Mouse (Mus musculus) spleen, adult 12 weeks (tissue): Measurements from ENCODE around the gene Zfand3.

ENCODE experiments used
- DNase-seq: peaks from one replicate; pipeline ENCODE4 v3.0.0; 2022; ENCODE audit warnings: low spot score

Zfand3 gene

GRCm38 (mm10) chr17:30232698-30233097, 228.2 kb downstream of the Zfand3 start:
- no peak for DNase-seq

GRCm38 (mm10) chr17:30235380-30235779, 230.8 kb downstream of the Zfand3 start:
- DNase-seq = no peak

GRCm38 (mm10) chr17:30236611-30237010, 232.1 kb downstream of the Zfand3 start:
- DNase-seq = no peak

DNA sequence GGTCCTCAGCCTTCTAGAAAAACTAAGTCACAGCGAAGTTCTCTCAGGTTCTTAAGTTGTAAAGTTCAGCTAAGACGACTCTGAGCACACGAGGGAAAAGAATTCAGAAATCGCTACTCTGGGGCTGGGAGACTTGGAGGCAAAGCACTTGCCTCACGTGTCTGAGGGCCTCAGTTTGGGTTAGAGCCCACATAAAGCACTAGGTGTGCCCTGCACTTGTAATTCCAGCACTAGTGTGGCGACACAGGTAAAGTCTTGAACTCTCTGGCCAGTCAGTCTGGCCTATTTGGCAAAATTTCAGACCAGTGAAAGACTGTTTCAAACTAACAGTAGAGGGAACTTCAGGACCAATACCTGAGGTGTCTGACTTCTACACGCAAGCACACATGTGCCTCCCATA, 233.1 kb downstream of the Zfand3 start:
- no peak for DNase-seq

GRCm38 (mm10) chr17:30239458-30239857, 234.9 kb downstream of the Zfand3 start:
- no peak for DNase-seq

GRCm38 (mm10) chr17:30240659-30241058, 236.1 kb downstream of the Zfand3 start:
- no peak for DNase-seq

GRCm38 (mm10) chr17:30241061-30241460, 236.5 kb downstream of the Zfand3 start:
- no peak for DNase-seq

- no peak for DNase-seq
Observed at GRCm38 (mm10) chr17:30241720-30242322, 237.3 kb downstream of the Zfand3 start.

- no peak for DNase-seq
Observed at GRCm38 (mm10) chr17:30242647-30243046, 238.1 kb downstream of the Zfand3 start.

DNA sequence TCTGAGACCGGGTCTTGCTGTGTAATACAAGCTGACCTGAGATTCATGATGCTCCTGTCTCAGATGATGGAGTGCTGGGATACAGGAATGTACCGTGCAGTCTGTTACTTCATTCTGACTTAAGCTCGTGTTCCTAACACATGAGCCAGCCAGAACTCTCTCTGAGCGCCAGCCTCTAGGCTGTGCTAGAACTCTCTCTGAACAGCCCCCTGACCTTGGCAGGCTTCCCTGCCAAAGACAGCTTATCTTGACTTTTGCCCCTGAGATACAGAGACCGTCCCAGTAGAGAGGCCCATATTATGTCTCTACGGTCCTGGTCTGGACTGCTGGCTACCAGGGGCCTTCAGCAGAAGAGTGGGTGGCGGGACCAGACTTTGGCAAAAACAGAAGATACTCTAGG, 239.0 kb downstream of the Zfand3 start:
- no peak for DNase-seq

DNA sequence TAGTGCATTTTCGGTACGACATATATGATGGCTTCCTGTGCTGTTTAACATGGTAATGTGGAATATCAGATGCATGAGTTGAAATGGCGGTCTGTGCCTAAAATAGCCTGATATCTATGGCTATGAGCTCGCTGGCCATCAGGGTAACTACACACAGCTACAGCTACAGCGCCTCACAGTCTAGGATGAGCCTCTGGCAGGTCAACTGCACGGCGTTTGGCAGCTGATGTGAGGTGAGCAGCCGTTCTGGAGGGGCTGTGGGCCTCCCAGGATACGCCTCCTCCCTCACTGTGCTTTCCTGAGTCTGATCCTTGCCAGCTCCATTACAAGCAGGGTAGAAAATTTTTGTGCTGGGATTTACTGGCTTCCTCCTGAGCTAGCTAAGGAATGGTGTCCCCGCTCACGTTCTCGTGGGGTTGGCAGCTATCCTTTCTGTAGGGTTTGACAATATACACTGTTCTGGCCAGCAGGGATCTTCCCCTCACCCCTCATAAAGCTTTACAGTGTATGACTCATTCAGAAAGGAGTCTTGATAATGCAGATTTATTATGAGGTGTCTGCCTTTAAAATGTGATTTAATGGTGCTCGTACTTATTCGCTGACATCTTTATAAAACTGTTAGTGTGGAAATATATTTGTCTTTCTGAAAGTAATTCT, 240.2 kb downstream of the Zfand3 start:
- DNase-seq = no peak

- no peak for DNase-seq
Observed at GRCm38 (mm10) chr17:30245308-30245706, 240.8 kb downstream of the Zfand3 start.

DNA sequence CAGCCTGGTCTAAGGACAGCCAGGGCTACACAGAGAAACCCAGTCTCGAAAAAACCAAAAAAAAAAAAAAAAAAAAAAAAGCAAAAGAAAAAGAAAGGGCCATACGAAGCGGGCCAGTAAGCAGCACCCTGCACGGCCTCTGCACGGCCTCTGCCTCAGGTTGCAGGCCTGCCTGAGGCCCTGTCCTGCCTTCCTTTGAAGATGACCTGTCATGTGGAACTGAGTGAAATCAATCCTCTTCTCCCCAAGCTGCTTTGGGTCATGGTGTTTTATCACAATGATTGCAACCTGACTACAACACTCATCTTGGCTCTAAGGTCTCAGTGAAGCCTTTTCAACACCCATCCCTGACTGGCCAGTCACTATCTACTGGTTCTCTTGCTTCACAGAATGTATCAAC, 248.5 kb downstream of the Zfand3 start:
- DNase-seq = no peak

DNA sequence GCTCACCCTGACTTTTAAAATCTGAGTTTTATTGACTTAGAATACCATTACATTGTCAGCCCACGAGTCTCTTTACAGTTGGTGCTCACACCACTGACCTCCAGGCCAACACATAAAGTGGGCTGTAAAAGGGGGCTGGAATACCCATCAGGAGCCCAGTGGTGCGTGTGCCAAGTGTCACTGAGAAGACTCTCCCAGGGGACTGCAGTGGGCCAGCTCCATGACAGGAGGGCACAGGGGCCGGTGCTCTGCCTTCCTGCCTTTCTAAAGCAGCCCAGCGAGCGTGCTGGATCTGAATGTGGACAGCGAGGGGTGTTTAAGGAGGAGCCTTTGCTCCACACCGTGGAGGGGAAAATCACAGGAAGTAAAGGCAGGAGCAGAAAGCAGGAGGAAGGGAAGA, 249.4 kb downstream of the Zfand3 start:
- DNase-seq = no peak

DNA sequence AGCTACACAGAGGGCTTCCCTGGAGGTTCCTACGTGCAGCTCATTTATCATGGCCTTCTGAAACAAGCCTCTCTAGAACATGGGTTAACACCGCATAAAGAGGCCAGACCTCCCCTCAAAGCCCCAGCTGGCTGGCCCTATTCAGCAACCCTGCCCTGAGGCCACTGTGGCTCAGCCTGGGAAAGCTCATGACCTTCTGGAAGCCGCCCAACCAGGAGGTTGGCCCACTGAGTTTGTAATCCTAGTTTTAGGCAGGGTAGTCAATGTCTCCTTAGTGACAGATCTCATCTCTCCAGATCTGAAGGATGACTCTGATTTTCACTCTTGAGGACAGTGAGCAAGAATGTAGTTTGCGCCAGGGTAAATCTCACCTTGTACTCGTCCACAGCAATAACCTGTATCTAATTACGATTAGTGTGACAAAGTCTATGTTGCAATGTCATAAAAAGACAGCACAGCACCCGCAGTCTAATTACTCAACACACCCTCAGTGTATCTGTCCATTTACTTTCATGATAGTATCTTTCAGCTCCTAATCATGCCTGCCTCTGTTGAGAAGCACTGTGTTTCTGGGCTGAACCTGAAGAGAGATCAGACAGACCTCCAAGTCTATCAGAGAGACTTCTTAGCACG, 251.5 kb downstream of the Zfand3 start:
- DNase-seq = no peak

DNA sequence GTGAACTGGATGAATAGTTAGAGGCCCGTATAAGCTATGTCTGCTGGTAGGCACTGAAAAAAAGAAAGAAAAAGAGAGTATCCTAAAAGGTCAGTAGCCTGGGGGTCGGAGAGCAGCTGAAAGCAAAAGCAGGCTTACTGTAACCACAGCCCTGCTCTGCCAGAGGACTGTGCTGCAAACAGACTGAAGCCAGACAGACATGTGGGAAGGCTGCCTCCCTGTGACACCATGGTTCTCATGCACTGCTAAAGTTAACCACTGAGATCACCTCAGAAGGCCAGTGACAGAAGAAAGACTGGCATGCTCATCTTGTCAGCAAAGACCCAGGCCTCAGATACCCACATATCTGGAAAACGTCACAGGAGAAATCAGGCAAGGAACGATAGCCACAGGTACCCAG, 253.9 kb downstream of the Zfand3 start:
- no peak for DNase-seq

DNA sequence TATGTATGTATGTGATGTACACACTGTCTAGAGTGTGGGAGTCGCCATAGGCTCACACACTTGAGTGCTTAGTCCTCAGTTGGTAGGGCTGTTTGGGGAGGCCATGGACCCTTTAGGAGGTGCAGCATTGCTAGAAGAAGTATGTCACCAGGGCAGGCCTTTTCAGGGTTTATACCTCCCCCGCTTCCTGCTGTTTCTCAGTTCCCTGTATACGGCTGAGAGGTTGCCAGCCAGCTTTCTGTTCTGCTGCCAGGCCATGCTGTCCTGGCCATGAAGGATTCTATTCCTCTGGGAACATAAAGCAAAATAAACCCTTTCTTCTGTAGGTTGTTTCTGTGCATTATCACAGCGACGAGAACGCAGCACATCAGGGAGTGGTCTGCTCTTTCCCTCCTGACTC, 255.4 kb downstream of the Zfand3 start:
- no peak for DNase-seq
